Mouse (Mus musculus) erythroblast, embryonic 14.5 days (primary cell): Measurements from ENCODE around the gene Srrm2.

Experiments used
- GATA1 ChIP-seq: IDR thresholded peaks from 2 replicates; pipeline ENCODE4 v1.6.1; 2012; ENCODE audit warnings: low read length, inconsistent platforms, mixed read lengths
- TAL1 ChIP-seq: IDR thresholded peaks from 3 replicates; pipeline ENCODE4 v1.6.1; 2012; ENCODE audit warnings: low read length, inconsistent platforms, mixed read lengths

- TF ChIP-seq GATA1: no peak
- no peak for TF ChIP-seq TAL1
Observed at GRCm38 (mm10) chr17:23831201-23831600, 40.9 kb downstream of the Srrm2 start.
